Mouse (Mus musculus): ENCODE data around the gene Elovl1. TPM values are rescaled to one million over a fixed set of nuclear protein-coding genes. Genes with fewer than 3 reads are reported as not detected.

The Elovl1 gene
- polyA plus RNA-seq, 1 experiment from 2014 or later: 152 TPM

GRCm38 (mm10) chr4:118401918-118402317 lies 26.0 kb upstream of the Elovl1 start:
- ATAC-seq (replicated peaks; ENCODE audit: low FRiP score, low TSS enrichment, low read depth) (no peak), DNase-seq (ENCODE audit: low spot score) (no peak)
- Histone ChIP-seq H3K27ac (ENCODE audit: low read depth) (no peak overlapping the region), H3K9ac (ENCODE audit: low read length) (no peak overlapping the region), H3K4me3 (ENCODE audit: low read depth, low read length) (no peak overlapping the region), H3K4me2 (ENCODE audit: low read length) (no peak overlapping the region), H3K36me3 (ENCODE audit: control insufficient read depth, insufficient read depth, low read length) (peaks cover 64% of the 10 kb centered on the region), H3K4me1 (replicated peaks; ENCODE audit: control insufficient read depth, insufficient read depth, low read length) (no peaks in the 10 kb centered on the region), H3K27me3 (replicated peaks; ENCODE audit: control insufficient read depth, insufficient read depth, low read length) (no peaks in the 10 kb centered on the region), H3K9me3 (ENCODE audit: control insufficient read depth, low read length) (no peaks in the 10 kb centered on the region)
- whole genome bisulfite sequencing: 88% methylated on average over 5 of the region's 5 CpGs

GRCm38 (mm10) chr4:118402701-118403100 lies 25.2 kb upstream of the Elovl1 start:
- H3K27me3 ChIP-seq (replicated peaks; ENCODE audit: control insufficient read depth, insufficient read depth, low read length): no peaks in the 10 kb centered on the region
- peaks cover 56% of the 10 kb centered on the region for H3K36me3 ChIP-seq (ENCODE audit: control insufficient read depth, insufficient read depth, low read length)
- H3K27ac ChIP-seq (ENCODE audit: low read depth): no peak overlapping the region
- DNase-seq (ENCODE audit: low spot score) (no peak), ATAC-seq (replicated peaks; ENCODE audit: low FRiP score, low TSS enrichment, low read depth) (no peak)
- 93% methylated on average over 12 of the region's 12 CpGs for WGBS
- no peak overlapping the region for H3K4me2 ChIP-seq (ENCODE audit: low read length)
- H3K4me1 ChIP-seq (replicated peaks; ENCODE audit: control insufficient read depth, insufficient read depth, low read length): no peaks in the 10 kb centered on the region
- no peak overlapping the region for H3K9ac ChIP-seq (ENCODE audit: low read length)
- H3K4me3 ChIP-seq (ENCODE audit: low read depth, low read length): no peak overlapping the region
- H3K9me3 ChIP-seq (ENCODE audit: control insufficient read depth, low read length): no peaks in the 10 kb centered on the region

GRCm38 (mm10) chr4:118409142-118409900 lies 18.6 kb upstream of the Elovl1 start, which contains the start of the genes Szt2 and Med8:
Szt2 (minus strand) TSS chr4:118409273.
Med8 (plus strand) TSS chr4:118409337.
- Histone ChIP-seq H3K9ac (ENCODE audit: low read length) (peak within 1 kb of the TSS; percentile 87), H3K9me3 (ENCODE audit: control insufficient read depth, low read length) (no peaks in the 10 kb centered on the region), H3K4me3 (ENCODE audit: low read depth, low read length) (peak within 1 kb of the TSS; percentile 98), H3K36me3 (ENCODE audit: control insufficient read depth, insufficient read depth, low read length) (peaks cover 40% of the 10 kb centered on the region), H3K27ac (ENCODE audit: low read depth) (peak within 1 kb of the TSS; percentile 47; the same call in 1 of the 2 replicates), H3K4me2 (ENCODE audit: low read length) (peak within 1 kb of the TSS; percentile 91), H3K27me3 (replicated peaks; ENCODE audit: control insufficient read depth, insufficient read depth, low read length) (no peaks in the 10 kb centered on the region), H3K4me1 (replicated peaks; ENCODE audit: control insufficient read depth, insufficient read depth, low read length) (peaks cover 14% of the 10 kb centered on the region)
- DNase-seq (ENCODE audit: low spot score) (peak; percentile 90), ATAC-seq (replicated peaks; ENCODE audit: low FRiP score, low TSS enrichment, low read depth) (peak; percentile 94)
- WGBS: under 1% methylated on average over 53 of the region's 53 CpGs

GRCm38 (mm10) chr4:118410871-118411270 lies 17.0 kb upstream of the Elovl1 start:
- H3K27me3 ChIP-seq (replicated peaks; ENCODE audit: control insufficient read depth, insufficient read depth, low read length): no peaks in the 10 kb centered on the region
- 92% methylated on average over 5 of the region's 5 CpGs for WGBS
- no peak for ATAC-seq (replicated peaks; ENCODE audit: low FRiP score, low TSS enrichment, low read depth)
- no peaks in the 10 kb centered on the region for H3K9me3 ChIP-seq (ENCODE audit: control insufficient read depth, low read length)
- H3K9ac ChIP-seq (ENCODE audit: low read length): no peak overlapping the region
- peaks cover 14% of the 10 kb centered on the region for H3K4me1 ChIP-seq (replicated peaks; ENCODE audit: control insufficient read depth, insufficient read depth, low read length)
- H3K27ac ChIP-seq (ENCODE audit: low read depth): no peak overlapping the region
- peaks cover 52% of the 10 kb centered on the region for H3K36me3 ChIP-seq (ENCODE audit: control insufficient read depth, insufficient read depth, low read length)
- no peak overlapping the region for H3K4me3 ChIP-seq (ENCODE audit: low read depth, low read length)
- no peak for DNase-seq (ENCODE audit: low spot score)
- H3K4me2 ChIP-seq (ENCODE audit: low read length): no peak overlapping the region

GRCm38 (mm10) chr4:118413553-118413952 lies 14.3 kb upstream of the Elovl1 start:
- H3K4me2 ChIP-seq (ENCODE audit: low read length): no peak overlapping the region
- DNase-seq (ENCODE audit: low spot score): no peak
- no peak overlapping the region for H3K9ac ChIP-seq (ENCODE audit: low read length)
- peaks cover 77% of the 10 kb centered on the region for H3K36me3 ChIP-seq (ENCODE audit: control insufficient read depth, insufficient read depth, low read length)
- no peaks in the 10 kb centered on the region for H3K9me3 ChIP-seq (ENCODE audit: control insufficient read depth, low read length)
- WGBS: 94% methylated on average over 5 of the region's 5 CpGs
- no peak for ATAC-seq (replicated peaks; ENCODE audit: low FRiP score, low TSS enrichment, low read depth)
- peaks cover 8% of the 10 kb centered on the region for H3K4me1 ChIP-seq (replicated peaks; ENCODE audit: control insufficient read depth, insufficient read depth, low read length)
- H3K4me3 ChIP-seq (ENCODE audit: low read depth, low read length): no peak overlapping the region
- no peaks in the 10 kb centered on the region for H3K27me3 ChIP-seq (replicated peaks; ENCODE audit: control insufficient read depth, insufficient read depth, low read length)
- H3K27ac ChIP-seq (ENCODE audit: low read depth): no peak overlapping the region

GRCm38 (mm10) chr4:118415779-118416178 lies 12.1 kb upstream of the Elovl1 start:
- ATAC-seq (replicated peaks; ENCODE audit: low FRiP score, low TSS enrichment, low read depth): no peak
- peaks cover 89% of the 10 kb centered on the region for H3K36me3 ChIP-seq (ENCODE audit: control insufficient read depth, insufficient read depth, low read length)
- H3K4me3 ChIP-seq (ENCODE audit: low read depth, low read length): no peak overlapping the region
- no peak overlapping the region for H3K27ac ChIP-seq (ENCODE audit: low read depth)
- H3K27me3 ChIP-seq (replicated peaks; ENCODE audit: control insufficient read depth, insufficient read depth, low read length): no peaks in the 10 kb centered on the region
- no peaks in the 10 kb centered on the region for H3K9me3 ChIP-seq (ENCODE audit: control insufficient read depth, low read length)
- no peak for DNase-seq (ENCODE audit: low spot score)
- H3K4me2 ChIP-seq (ENCODE audit: low read length): no peak overlapping the region
- H3K4me1 ChIP-seq (replicated peaks; ENCODE audit: control insufficient read depth, insufficient read depth, low read length): no peaks in the 10 kb centered on the region
- WGBS: 79% methylated on average over 2 of the region's 2 CpGs
- H3K9ac ChIP-seq (ENCODE audit: low read length): no peak overlapping the region

GRCm38 (mm10) chr4:118416329-118416728 lies 11.6 kb upstream of the Elovl1 start:
- H3K4me2 ChIP-seq (ENCODE audit: low read length): no peak overlapping the region
- H3K4me3 ChIP-seq (ENCODE audit: low read depth, low read length): no peak overlapping the region
- peaks cover 89% of the 10 kb centered on the region for H3K36me3 ChIP-seq (ENCODE audit: control insufficient read depth, insufficient read depth, low read length)
- no peak overlapping the region for H3K9ac ChIP-seq (ENCODE audit: low read length)
- no peak for ATAC-seq (replicated peaks; ENCODE audit: low FRiP score, low TSS enrichment, low read depth)
- H3K27me3 ChIP-seq (replicated peaks; ENCODE audit: control insufficient read depth, insufficient read depth, low read length): no peaks in the 10 kb centered on the region
- H3K27ac ChIP-seq (ENCODE audit: low read depth): 0 out of 2 replicates have a peak overlapping the region, but pooled peaks have one; percentile 7
- 91% methylated on average over 5 of the region's 5 CpGs for WGBS
- no peaks in the 10 kb centered on the region for H3K9me3 ChIP-seq (ENCODE audit: control insufficient read depth, low read length)
- DNase-seq (ENCODE audit: low spot score): no peak
- H3K4me1 ChIP-seq (replicated peaks; ENCODE audit: control insufficient read depth, insufficient read depth, low read length): no peaks in the 10 kb centered on the region

GRCm38 (mm10) chr4:118417112-118417797 lies 10.6 kb upstream of the Elovl1 start:
- Histone ChIP-seq H3K27ac (ENCODE audit: low read depth) (no peak overlapping the region), H3K36me3 (ENCODE audit: control insufficient read depth, insufficient read depth, low read length) (peaks cover 85% of the 10 kb centered on the region)
- no peak for ATAC-seq (replicated peaks; ENCODE audit: low FRiP score, low TSS enrichment, low read depth)

More at GRCm38 (mm10) chr4:118417112-118417797, 10.6 kb upstream of the Elovl1 start:
- Histone ChIP-seq H3K4me2 (ENCODE audit: low read length) (no peak overlapping the region), H3K4me3 (ENCODE audit: low read depth, low read length) (no peak overlapping the region), H3K27me3 (replicated peaks; ENCODE audit: control insufficient read depth, insufficient read depth, low read length) (no peaks in the 10 kb centered on the region), H3K9me3 (ENCODE audit: control insufficient read depth, low read length) (no peaks in the 10 kb centered on the region), H3K9ac (ENCODE audit: low read length) (no peak overlapping the region), H3K4me1 (replicated peaks; ENCODE audit: control insufficient read depth, insufficient read depth, low read length) (no peaks in the 10 kb centered on the region)
- no peak for DNase-seq (ENCODE audit: low spot score)
- 83% methylated on average over 13 of the region's 13 CpGs for WGBS
